Mouse (Mus musculus) forebrain, embryonic 13.5 days (tissue): ENCODE results near the gene Acot1. TPM values are rescaled to one million over a fixed set of nuclear protein-coding genes. Genes with fewer than 3 reads are reported as not detected.

Source experiments
- polyA plus RNA-seq: library from polyadenylated mRNA; unstranded; fragments of >200 nt; fragmentation: Nextera tagmentation; extraction: Ambion mirVana; gene quantifications from 2 replicates; pipeline ENCODE4 v1.2.1, GENCODE M21; 2015

Gene Acot1
- polyA plus RNA-seq, 1 experiment from 2014 or later, result 54.0 TPM

Other genes with a start within 250 kb of the Acot1 start
- gene Papln, start 245.9 kb upstream of the Acot1 start, polyA plus RNA-seq, result 0.10 and 0.19 TPM in 2 replicates
- gene Numb, start 87.6 kb upstream of the Acot1 start, polyA plus RNA-seq, result 23.2 and 26.2 TPM in 2 replicates
- gene Riox1, start 58.9 kb upstream of the Acot1 start, polyA plus RNA-seq, result 8.6 and 9.4 TPM in 2 replicates
- 0.05 TPM in 1 of 2 replicates, not detected in the other for gene Heatr4, start 24.6 kb upstream of the Acot1 start, polyA plus RNA-seq
- gene Acot2, start 21.6 kb upstream of the Acot1 start, polyA plus RNA-seq, result 9.9 and 11.1 TPM in 2 replicates
- 0.09 and 0.10 TPM in 2 replicates for gene Acot4, start 28.9 kb downstream of the Acot1 start, polyA plus RNA-seq
- not detected in 2 replicates for gene Gm49366, start 29.4 kb downstream of the Acot1 start, polyA plus RNA-seq
- 0.70 and 0.79 TPM in 2 replicates for gene Acot3, start 42.7 kb downstream of the Acot1 start, polyA plus RNA-seq
- not detected in 2 replicates for gene Acot5, start 59.8 kb downstream of the Acot1 start, polyA plus RNA-seq
- gene Acot6, start 91.2 kb downstream of the Acot1 start, polyA plus RNA-seq, result 0.84 and 0.99 TPM in 2 replicates
- 9.2 and 11.0 TPM in 2 replicates for gene Dnal1, start 104.9 kb downstream of the Acot1 start, polyA plus RNA-seq
- 3.6 and 4.3 TPM in 2 replicates for gene Pnma1, start 139.0 kb downstream of the Acot1 start, polyA plus RNA-seq
- 5.0 and 5.6 TPM in 2 replicates for gene Elmsan1, start 209.4 kb downstream of the Acot1 start, polyA plus RNA-seq